Comparison of ENCODE assay signal across 31 mouse cellular contexts in genomic region chr3:13254061-13254460, GRCm38 (mm10).
DNase-seq lines count a peak whose midpoint lies in the region; ATAC-seq and TF ChIP-seq lines count a peak whose summit lies in the region.
"Had no signal": no experiment of that assay in that cellular context is flagged by ENCODE, and none has a peak within 500 bp of the region (broad histone marks: within the 10 kb centered on the region; RNA-seq: fewer than 3 reads in every experiment).

No protein-coding gene starts in this region.

- no peak overlapping the region for H3K9ac ChIP-seq in forebrain, postnatal 0 days
- no peak overlapping the region for H3K9ac ChIP-seq in forebrain, embryonic 12.5 days
- H3K9ac ChIP-seq: embryonic facial prominence, embryonic 12.5 days; heart, embryonic 12.5 days; hindbrain, embryonic 13.5 days; liver, embryonic 12.5 days; liver, postnatal 0 days; stomach, embryonic 15.5 days had no signal

- no peak overlapping the region for H3K4me3 ChIP-seq in forebrain, postnatal 0 days (ENCODE audit: low read depth, low read length)
- H3K4me3 ChIP-seq in forebrain, embryonic 12.5 days (replicated peaks): no peak overlapping the region
- H3K4me3 ChIP-seq: embryonic facial prominence, embryonic 12.5 days; gastrocnemius, adult 2 months; heart, embryonic 12.5 days; hindbrain, embryonic 13.5 days; liver, embryonic 12.5 days; stomach, embryonic 15.5 days had no signal

- H3K27ac ChIP-seq in forebrain, postnatal 0 days (ENCODE audit: low read depth, low read length): no peak overlapping the region
- no peak overlapping the region for H3K27ac ChIP-seq in forebrain, embryonic 12.5 days
- H3K27ac ChIP-seq: embryonic facial prominence, embryonic 12.5 days; gastrocnemius, adult 2 months; hindbrain, embryonic 13.5 days; kidney, postnatal 0 days; liver, embryonic 12.5 days; stomach, embryonic 15.5 days had no signal

- no peaks in the 10 kb centered on the region for H3K36me3 ChIP-seq in forebrain, postnatal 0 days (ENCODE audit: insufficient read depth)
- H3K36me3 ChIP-seq in forebrain, embryonic 12.5 days (replicated peaks): no peaks in the 10 kb centered on the region
- H3K36me3 ChIP-seq: embryonic facial prominence, embryonic 12.5 days; heart, embryonic 12.5 days; hindbrain, embryonic 13.5 days; liver, embryonic 12.5 days; stomach, embryonic 15.5 days had no signal

- peak; percentile 95 for ATAC-seq in forebrain, postnatal 0 days
- ATAC-seq in forebrain, embryonic 12.5 days (ENCODE audit: low FRiP score): no peak
- ATAC-seq: activated CD4-positive, CD25-positive, alpha-beta regulatory T cell, adult 4 months; intestine, embryonic 16.5 days; liver, embryonic 12.5 days; liver, postnatal 0 days; midbrain, embryonic 16.5 days had no signal

- H3K27me3 ChIP-seq in forebrain, postnatal 0 days (ENCODE audit: insufficient read depth, low read length): no peaks in the 10 kb centered on the region
- no peaks in the 10 kb centered on the region for H3K27me3 ChIP-seq in forebrain, embryonic 12.5 days
- H3K27me3 ChIP-seq: embryonic facial prominence, embryonic 12.5 days; heart, embryonic 12.5 days; hindbrain, embryonic 13.5 days; liver, embryonic 12.5 days; stomach, embryonic 15.5 days had no signal

- peak; percentile 67 for DNase-seq in forebrain, postnatal 0 days
- DNase-seq in layer of hippocampus, adult 9-10 months (ENCODE audit: low spot score): peak; percentile 5
- DNase-seq in layer of hippocampus, postnatal 10 days (ENCODE audit: low spot score in 2 of 2): no peak
- peak; percentile 83 for DNase-seq in brain, adult 2 months (ENCODE audit: low read depth, low spot score)
- peak; percentile 55 for DNase-seq in brain, embryonic 18.5 days (ENCODE audit: low read depth, low spot score)
- no peak for DNase-seq in heart, adult 9 months (ENCODE audit: low spot score in 2 of 2)
- DNase-seq: adrenal gland, adult 2 months; adrenal gland, postnatal 36 days; cerebellum, adult 11 months; cerebellum, adult 9-10 months; cerebellum, postnatal 36 days; gastrocnemius, adult 2 months; gastrocnemius, postnatal 36 days; heart, adult 18-20 months; heart, postnatal 4 days; kidney, adult 8-10 months; kidney, postnatal 4 days; liver, postnatal 0 days; lung, postnatal 36 days; thymus, postnatal 14 days had no signal

- H3K4me1 ChIP-seq in forebrain, postnatal 0 days (ENCODE audit: insufficient read depth): no peaks in the 10 kb centered on the region
- H3K4me1 ChIP-seq in forebrain, embryonic 12.5 days: no peaks in the 10 kb centered on the region
- H3K4me1 ChIP-seq: embryonic facial prominence, embryonic 12.5 days; heart, embryonic 12.5 days; hindbrain, embryonic 13.5 days; liver, embryonic 12.5 days; stomach, embryonic 15.5 days had no signal

- TF ChIP-seq CTCF in forebrain, postnatal 0 days (IDR thresholded peaks at IDR 0.05; ENCODE audit: low read depth): no peak

- H3K4me2 ChIP-seq in forebrain, postnatal 0 days (ENCODE audit: low read depth): no peak overlapping the region
- no peak overlapping the region for H3K4me2 ChIP-seq in forebrain, embryonic 12.5 days
- H3K4me2 ChIP-seq: embryonic facial prominence, embryonic 12.5 days; heart, embryonic 12.5 days; hindbrain, embryonic 13.5 days; liver, embryonic 12.5 days; midbrain, embryonic 11.5 days; stomach, embryonic 15.5 days had no signal

- H3K9me3 ChIP-seq in forebrain, postnatal 0 days (ENCODE audit: low read length): no peaks in the 10 kb centered on the region
- H3K9me3 ChIP-seq in forebrain, embryonic 12.5 days: no peaks in the 10 kb centered on the region
- H3K9me3 ChIP-seq: embryonic facial prominence, embryonic 12.5 days; heart, embryonic 12.5 days; hindbrain, embryonic 13.5 days; liver, embryonic 12.5 days; stomach, embryonic 15.5 days had no signal

Comparison
In these comparisons a context has a peak if more than half of its experiments do, and no peak if none do; other contexts are left out.
1. DNase-seq: peak in forebrain, postnatal 0 days (single experiment), layer of hippocampus, adult 9-10 months (single experiment), brain, adult 2 months (single experiment) and brain, embryonic 18.5 days (single experiment); none in layer of hippocampus, postnatal 10 days (0 of 2) and heart, adult 9 months (0 of 2).